In the genomic region with DNA sequence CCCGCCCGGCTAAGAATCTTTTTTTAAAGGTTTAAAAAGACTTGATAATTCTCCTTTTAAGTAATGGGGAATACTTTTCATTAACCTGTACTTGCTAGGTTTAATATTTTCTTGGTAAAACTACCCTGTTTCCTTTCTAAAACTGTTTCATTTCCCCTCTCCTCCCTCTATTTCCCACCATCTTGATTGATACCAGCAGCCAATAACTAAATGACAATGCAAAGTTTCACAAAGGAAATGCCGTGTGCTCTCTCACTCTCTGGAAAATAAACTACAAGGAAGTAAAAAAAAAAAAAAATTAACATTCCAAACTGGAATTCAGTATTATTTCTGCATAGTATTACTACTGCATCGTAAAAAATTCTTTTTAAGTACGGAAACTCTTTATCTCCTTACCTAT, we compare ENCODE assay signal across 10 mouse cellular contexts. TPM values are rescaled to one million over a fixed set of nuclear protein-coding genes. Genes with fewer than 3 reads are reported as not detected.
DNase-seq lines count a peak whose midpoint lies in the region; ATAC-seq lines count a peak whose summit lies in the region.
"Had no signal": no experiment of that assay in that cellular context is flagged by ENCODE, and none has a peak within 500 bp of the region (broad histone marks: within the 10 kb centered on the region; RNA-seq: fewer than 3 reads in every experiment).

No protein-coding gene starts in this region.

- no peaks in the 10 kb centered on the region for H3K9me3 ChIP-seq in intestine, embryonic 14.5 days (ENCODE audit: control insufficient read depth, low read length)
- no peaks in the 10 kb centered on the region for H3K9me3 ChIP-seq in intestine, embryonic 16.5 days (ENCODE audit: control insufficient read depth, low read length)
- no peaks in the 10 kb centered on the region for H3K9me3 ChIP-seq in hindbrain, embryonic 14.5 days (ENCODE audit: control insufficient read depth, low read length)
- H3K9me3 ChIP-seq in midbrain, embryonic 12.5 days = no peaks in the 10 kb centered on the region
- H3K9me3 ChIP-seq: G1E had no signal

- no peak for ATAC-seq in intestine, embryonic 14.5 days (replicated peaks; ENCODE audit: low FRiP score, low TSS enrichment, low read depth)
- ATAC-seq in intestine, embryonic 16.5 days = no peak
- ATAC-seq in hindbrain, embryonic 14.5 days (ENCODE audit: low FRiP score) = no peak
- no peak for ATAC-seq in midbrain, embryonic 12.5 days (ENCODE audit: low FRiP score, low read depth)

- peak overlapping the region; percentile 48 for H3K9ac ChIP-seq in intestine, embryonic 14.5 days (ENCODE audit: low read length)
- no peak overlapping the region for H3K9ac ChIP-seq in intestine, embryonic 16.5 days (ENCODE audit: low read depth, low read length)
- H3K9ac ChIP-seq in hindbrain, embryonic 14.5 days = 0 out of 2 replicates have a peak overlapping the region, but pooled peaks have one; percentile 49
- H3K9ac ChIP-seq in midbrain, embryonic 12.5 days (replicated peaks) = no peak overlapping the region

- H3K27me3 ChIP-seq in intestine, embryonic 14.5 days (replicated peaks; ENCODE audit: control insufficient read depth, insufficient read depth, low read length) = no peaks in the 10 kb centered on the region
- H3K27me3 ChIP-seq in intestine, embryonic 16.5 days (replicated peaks; ENCODE audit: control insufficient read depth, insufficient read depth, low read length) = no peaks in the 10 kb centered on the region
- H3K27me3 ChIP-seq in hindbrain, embryonic 14.5 days (ENCODE audit: control insufficient read depth, insufficient read depth, low read length) = no peaks in the 10 kb centered on the region
- H3K27me3 ChIP-seq in midbrain, embryonic 12.5 days = no peaks in the 10 kb centered on the region

- no peak for DNase-seq in intestine, embryonic 14.5 days (ENCODE audit: low spot score)
- DNase-seq in hindbrain, embryonic 14.5 days (ENCODE audit: low spot score) = no peak
- DNase-seq in right cerebral cortex, postnatal 14 days = no peak
- DNase-seq in urinary bladder, postnatal 36 days (ENCODE audit: low spot score in 2 of 2) = no peak
- no peak for DNase-seq in cerebellum, postnatal 36 days

- 48% methylated on average over 5 of the region's 5 CpGs for WGBS in intestine, embryonic 14.5 days
- 55% methylated on average over 5 of the region's 5 CpGs for WGBS in intestine, embryonic 16.5 days
- 70% methylated on average over 5 of the region's 5 CpGs for WGBS in hindbrain, embryonic 14.5 days
- WGBS in midbrain, embryonic 12.5 days = 43% methylated on average over 3 of the region's 5 CpGs

- peak overlapping the region; percentile 35 for H3K4me2 ChIP-seq in intestine, embryonic 14.5 days (ENCODE audit: low read length)
- H3K4me2 ChIP-seq in intestine, embryonic 16.5 days (ENCODE audit: low read depth, low read length) = no peak overlapping the region
- peak overlapping the region; percentile 44 for H3K4me2 ChIP-seq in hindbrain, embryonic 14.5 days (replicated peaks)
- peak overlapping the region; percentile 42 for H3K4me2 ChIP-seq in midbrain, embryonic 12.5 days (replicated peaks)

- peak overlapping the region; percentile 42 for H3K4me3 ChIP-seq in intestine, embryonic 14.5 days (ENCODE audit: low read depth, low read length)
- H3K4me3 ChIP-seq in intestine, embryonic 16.5 days (ENCODE audit: low read length) = no peak overlapping the region
- H3K4me3 ChIP-seq in brown adipose tissue, adult 24 weeks (ENCODE audit: insufficient read depth, low read depth, low read length) = peak overlapping the region; percentile 88; the same call in 1 of the 2 replicates
- H3K4me3 ChIP-seq in hindbrain, embryonic 14.5 days (replicated peaks; ENCODE audit: low read length) = peak overlapping the region; percentile 40
- H3K4me3 ChIP-seq in midbrain, embryonic 12.5 days = peak overlapping the region; percentile 43

- no peaks in the 10 kb centered on the region for H3K4me1 ChIP-seq in intestine, embryonic 14.5 days (replicated peaks; ENCODE audit: control insufficient read depth, insufficient read depth, low read length)
- no peaks in the 10 kb centered on the region for H3K4me1 ChIP-seq in intestine, embryonic 16.5 days (ENCODE audit: control insufficient read depth, insufficient read depth, low read length)
- no peaks in the 10 kb centered on the region for H3K4me1 ChIP-seq in brown adipose tissue, adult 24 weeks (ENCODE audit: control insufficient read depth, insufficient read depth, insufficient read length, low read length)
- no peaks in the 10 kb centered on the region for H3K4me1 ChIP-seq in hindbrain, embryonic 14.5 days (replicated peaks; ENCODE audit: control insufficient read depth, insufficient read depth, low read length)
- no peaks in the 10 kb centered on the region for H3K4me1 ChIP-seq in midbrain, embryonic 12.5 days

- H3K27ac ChIP-seq in intestine, embryonic 14.5 days (ENCODE audit: low read depth) = no peak overlapping the region
- H3K27ac ChIP-seq in intestine, embryonic 16.5 days (ENCODE audit: low read length) = no peak overlapping the region
- peak overlapping the region; percentile 96; the same call in 1 of the 2 replicates for H3K27ac ChIP-seq in brown adipose tissue, adult 24 weeks (replicated peaks; ENCODE audit: low read depth, low read length)
- H3K27ac ChIP-seq in hindbrain, embryonic 14.5 days = no peak overlapping the region
- no peak overlapping the region for H3K27ac ChIP-seq in midbrain, embryonic 12.5 days (replicated peaks)

- H3K36me3 ChIP-seq in intestine, embryonic 14.5 days (ENCODE audit: control insufficient read depth, insufficient read depth, low read length) = no peaks in the 10 kb centered on the region
- H3K36me3 ChIP-seq in intestine, embryonic 16.5 days (ENCODE audit: control insufficient read depth, insufficient read depth, low read length) = no peaks in the 10 kb centered on the region
- no peaks in the 10 kb centered on the region for H3K36me3 ChIP-seq in hindbrain, embryonic 14.5 days (replicated peaks; ENCODE audit: control insufficient read depth, insufficient read depth)
- H3K36me3 ChIP-seq in midbrain, embryonic 12.5 days = no peaks in the 10 kb centered on the region
- H3K36me3 ChIP-seq: G1E had no signal

RNA-seq across cellular contexts. Expression of gene Uty, which starts 1.1 kb away (rescaled TPM):
- 20.6 TPM in 1 of 2 replicates, not detected in the other for polyA plus RNA-seq in intestine, embryonic 14.5 days (2014; fragmentation: Nextera tagmentation; extraction: Ambion mirVana)
- 5.0 and 8.5 TPM in 2 replicates for polyA plus RNA-seq in intestine, embryonic 16.5 days (2015; fragmentation: Nextera tagmentation; extraction: Ambion mirVana)
- 13.2 and 15.5 TPM in 2 replicates for polyA plus RNA-seq in brown adipose tissue, adult 24 weeks (2012; ENCODE audit: insufficient read depth, insufficient read length, missing spikeins)
- polyA plus RNA-seq in hindbrain, embryonic 14.5 days (2014; fragmentation: Nextera tagmentation; extraction: Ambion mirVana) = 16.8 and 18.7 TPM in 2 replicates
- polyA plus RNA-seq in midbrain, embryonic 12.5 days (2016; fragmentation: Nextera tagmentation; extraction: Ambion mirVana) = 12.1 and 19.3 TPM in 2 replicates
- polyA plus RNA-seq: G1E; kidney, adult 2 months had no signal

RNA-seq across cellular contexts. Expression of gene Ddx3y, which starts 42.0 kb away (rescaled TPM):
- polyA plus RNA-seq in intestine, embryonic 14.5 days (2014; fragmentation: Nextera tagmentation; extraction: Ambion mirVana) = 36.0 TPM in 1 of 2 replicates, not detected in the other
- 11.1 and 18.3 TPM in 2 replicates for polyA plus RNA-seq in intestine, embryonic 16.5 days (2015; fragmentation: Nextera tagmentation; extraction: Ambion mirVana)
- polyA plus RNA-seq in brown adipose tissue, adult 24 weeks (2012; ENCODE audit: insufficient read depth, insufficient read length, missing spikeins) = 39.1 and 52.2 TPM in 2 replicates
- 29.7 and 31.1 TPM in 2 replicates for polyA plus RNA-seq in hindbrain, embryonic 14.5 days (2014; fragmentation: Nextera tagmentation; extraction: Ambion mirVana)
- polyA plus RNA-seq in midbrain, embryonic 12.5 days (2016; fragmentation: Nextera tagmentation; extraction: Ambion mirVana) = 13.8 and 22.4 TPM in 2 replicates
- polyA plus RNA-seq: G1E; kidney, adult 2 months had no signal

Comparison
In these comparisons a context has a peak if more than half of its experiments do, and no peak if none do; other contexts are left out.
1. H3K9ac ChIP-seq: peak in intestine, embryonic 14.5 days (single experiment) and hindbrain, embryonic 14.5 days (single experiment); none in intestine, embryonic 16.5 days (single experiment) and midbrain, embryonic 12.5 days (single experiment).